Mouse (Mus musculus) stomach, postnatal 0 days (tissue): ENCODE measurements around the gene Kmt5a.

Experiments
- CTCF ChIP-seq: IDR thresholded peaks from 2 replicates; pipeline ENCODE4 v1.5.1; 2016; ENCODE audit warnings: antibody characterized with exemption, low read depth, mild to moderate bottlenecking, moderate library complexity
- EP300 ChIP-seq: optimal IDR thresholded peaks from 2 replicates; pipeline ENCODE3; 2016; ENCODE audit warnings: antibody characterized with exemption

GRCm38 (mm10) chr5:124410808-124411207, 28.9 kb upstream of the Kmt5a start:
- TF ChIP-seq CTCF = peak; percentile 41
- TF ChIP-seq EP300 = no peak
